Mouse (Mus musculus): ENCODE measurements around the gene Ryr3.

Ryr3 gene

DNA sequence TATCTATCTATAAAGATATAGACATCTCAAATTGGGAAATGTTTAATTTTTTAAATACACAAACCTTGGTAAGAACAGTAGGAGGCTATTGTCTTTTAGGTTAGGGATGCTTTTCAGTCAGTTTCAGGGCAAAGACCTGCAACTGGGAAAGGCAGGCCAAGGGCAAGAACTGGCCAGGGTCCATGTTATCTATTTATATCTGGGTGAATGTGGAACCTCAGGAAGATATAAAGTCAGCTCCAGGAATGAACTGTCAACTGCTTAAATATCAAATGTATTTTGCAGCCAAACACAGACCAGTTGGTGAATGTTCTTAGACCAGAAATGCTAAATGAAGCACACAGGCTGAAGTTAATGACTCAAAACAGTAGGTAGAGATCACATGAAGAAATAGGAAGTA is 303.1 kb downstream of the Ryr3 start:
- no peak for DNase-seq (ENCODE audit: extremely low read depth, low read depth)

DNA sequence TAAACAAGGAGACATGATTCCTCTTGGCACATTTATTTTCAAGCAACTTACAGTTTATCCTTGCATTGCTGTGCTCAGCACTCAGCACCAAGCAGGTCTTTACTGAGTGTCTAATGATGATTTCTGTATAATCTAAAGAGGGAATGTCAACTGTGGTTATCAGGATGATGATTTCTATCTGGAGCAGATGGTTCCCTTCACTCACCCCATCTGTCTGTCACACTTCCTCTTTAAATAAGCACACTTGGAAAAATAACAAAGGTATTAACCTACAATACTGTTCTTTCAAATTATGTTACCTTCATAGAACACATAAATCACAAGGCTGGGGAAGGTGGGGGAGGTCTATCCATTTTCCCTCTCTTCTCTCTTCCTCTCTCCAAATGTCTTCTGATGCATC is 304.3 kb downstream of the Ryr3 start:
- no peak for DNase-seq (ENCODE audit: extremely low read depth, low read depth)

DNA sequence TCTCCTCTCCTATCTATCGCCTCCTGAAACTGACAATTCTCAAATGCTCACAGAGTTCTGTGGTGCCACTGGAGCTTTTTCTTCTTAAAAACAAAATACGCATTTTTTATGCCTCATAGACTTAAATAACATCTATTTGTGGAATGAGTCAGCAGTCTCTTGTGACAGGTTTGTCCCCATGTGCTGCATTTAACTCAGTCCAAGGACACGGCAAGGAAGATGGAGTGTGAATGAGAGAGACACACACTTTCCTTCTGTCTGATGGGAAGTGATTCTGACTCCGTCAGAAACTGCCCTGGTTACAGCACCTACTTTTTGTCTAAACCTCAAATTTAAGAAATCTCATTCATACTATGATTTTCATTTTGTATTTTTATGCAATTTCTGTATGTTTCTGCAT is 306.3 kb downstream of the Ryr3 start:
- DNase-seq (ENCODE audit: extremely low read depth, low read depth) = no peak

DNA sequence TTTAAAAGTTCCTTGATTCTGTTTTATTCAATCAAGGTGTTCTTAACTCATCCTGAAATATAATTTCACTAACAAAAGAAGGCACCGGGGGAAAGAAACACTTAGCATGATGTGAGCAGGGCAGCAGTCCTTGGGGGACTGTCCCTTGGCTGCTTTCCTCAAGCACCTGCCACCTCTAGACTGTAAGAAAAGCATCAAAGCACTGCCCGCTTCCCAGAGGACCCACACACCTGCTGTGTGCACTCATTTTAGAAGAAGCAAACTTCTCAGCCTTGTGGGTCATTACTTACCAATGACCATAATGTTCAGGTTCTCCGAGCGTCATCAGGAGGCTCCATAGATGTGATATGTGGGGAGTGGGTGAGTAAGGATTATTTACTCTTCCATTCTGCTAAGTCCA is 307.8 kb downstream of the Ryr3 start:
- no peak for DNase-seq (ENCODE audit: extremely low read depth, low read depth)

DNA sequence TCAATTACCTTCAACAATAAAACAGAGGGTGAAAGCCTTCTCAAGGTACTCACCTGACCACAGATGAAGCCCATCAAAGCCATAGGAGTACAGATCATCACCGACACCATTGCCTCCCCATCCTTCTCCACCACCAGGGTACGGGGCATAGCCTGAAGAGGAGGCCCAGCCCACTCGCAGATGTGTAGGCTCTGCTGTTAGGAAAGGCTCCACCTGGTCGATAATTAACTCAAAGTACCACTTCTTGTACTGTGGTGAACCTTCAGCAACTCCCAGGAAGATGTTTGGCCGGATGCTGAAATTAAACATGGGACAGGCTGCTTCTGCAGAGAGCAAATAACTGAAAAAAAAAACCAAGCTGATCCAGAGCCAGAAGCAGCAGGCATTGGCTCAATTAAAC is 316.1 kb downstream of the Ryr3 start:
- DNase-seq (ENCODE audit: extremely low read depth, low read depth) = no peak

DNA sequence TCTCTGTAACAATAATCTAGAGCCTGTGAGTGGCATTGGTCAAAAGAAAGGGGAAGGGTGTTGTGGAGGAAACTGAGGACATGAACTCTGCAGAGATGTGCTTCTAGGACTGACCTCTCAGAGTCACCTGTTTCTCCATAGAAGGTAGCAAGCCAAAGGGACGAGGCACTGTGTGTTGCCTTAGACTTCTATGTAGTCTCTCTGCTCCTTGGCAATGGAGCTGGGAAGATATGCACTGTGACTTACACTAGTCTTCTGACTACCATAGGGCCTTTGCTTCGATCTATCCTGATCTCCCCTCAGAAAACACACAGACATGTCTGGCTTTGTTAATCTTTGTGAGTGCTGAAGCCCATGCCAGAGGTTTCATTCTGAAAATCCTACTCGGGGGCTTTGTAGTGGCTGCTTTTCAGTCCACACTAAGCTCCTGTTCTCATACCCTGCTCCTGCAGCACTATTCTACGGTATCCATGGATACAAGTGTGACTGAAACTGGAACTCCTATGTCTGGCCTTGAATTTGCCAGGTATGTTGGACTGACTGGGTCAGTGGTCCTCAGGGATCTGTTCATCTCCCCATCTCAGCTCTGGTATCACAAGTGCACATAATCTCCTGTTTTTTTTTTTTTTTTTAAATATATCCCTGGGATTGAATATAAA is 332.3 kb downstream of the Ryr3 start:
- DNase-seq (ENCODE audit: extremely low read depth, low read depth) = no peak

DNA sequence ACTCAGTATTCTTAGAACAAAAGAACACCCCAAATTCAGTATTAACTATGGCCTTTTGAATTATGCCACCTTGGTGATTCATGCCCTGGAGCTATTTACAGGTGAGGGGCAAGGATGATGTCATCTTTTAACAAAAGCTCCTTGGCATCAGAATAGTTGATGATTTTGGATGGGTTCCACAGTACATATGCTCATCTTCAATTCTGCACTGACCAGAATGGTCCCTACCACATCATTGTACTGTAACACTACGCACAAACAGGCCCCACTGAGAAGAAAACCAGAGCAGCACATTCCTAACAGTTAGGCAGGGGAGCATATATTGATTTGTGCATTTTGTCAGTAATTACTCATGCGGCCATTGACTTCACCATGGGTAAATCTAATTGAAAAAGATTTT is 335.1 kb downstream of the Ryr3 start:
- no peak for DNase-seq (ENCODE audit: extremely low read depth, low read depth)

DNA sequence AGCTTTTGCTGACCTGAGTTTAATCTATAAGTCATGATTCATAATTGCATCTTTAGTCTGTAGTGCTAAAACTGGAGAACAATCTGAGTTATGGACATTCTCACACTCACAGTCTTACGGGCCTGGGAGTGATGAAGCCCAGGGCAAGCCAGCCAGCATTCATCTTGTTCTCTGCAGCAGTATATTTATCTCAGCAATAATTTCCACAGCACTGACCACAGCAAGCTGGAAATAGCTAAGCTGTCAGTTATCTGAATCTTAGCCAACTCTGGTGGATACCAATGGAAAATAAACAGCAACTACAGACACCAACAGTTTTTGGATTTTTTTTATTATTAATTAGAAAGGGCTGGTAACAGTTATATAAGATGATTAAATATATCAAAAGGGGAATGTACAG is 335.5 kb downstream of the Ryr3 start:
- DNase-seq (ENCODE audit: extremely low read depth, low read depth) = no peak

DNA sequence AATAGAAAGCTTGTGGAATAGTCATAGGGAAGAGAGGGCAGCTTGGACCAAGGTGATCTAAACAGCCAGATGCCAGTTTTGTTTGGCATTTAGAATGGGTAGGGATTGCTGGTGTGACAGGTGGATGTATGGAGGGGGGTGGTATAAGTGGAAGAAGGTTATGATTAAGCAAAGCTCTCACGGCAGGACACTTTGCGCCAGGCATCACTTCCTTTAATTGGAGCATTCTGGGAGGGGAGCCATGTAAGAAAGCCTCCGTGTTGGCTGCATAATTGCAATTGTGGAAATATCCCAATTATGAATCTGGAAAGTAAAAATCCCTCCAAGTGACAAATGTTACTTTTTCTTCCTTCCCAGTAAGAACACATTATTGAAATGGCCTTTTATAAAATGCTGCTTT is 339.5 kb downstream of the Ryr3 start:
- no peak for DNase-seq (ENCODE audit: extremely low read depth, low read depth)

DNA sequence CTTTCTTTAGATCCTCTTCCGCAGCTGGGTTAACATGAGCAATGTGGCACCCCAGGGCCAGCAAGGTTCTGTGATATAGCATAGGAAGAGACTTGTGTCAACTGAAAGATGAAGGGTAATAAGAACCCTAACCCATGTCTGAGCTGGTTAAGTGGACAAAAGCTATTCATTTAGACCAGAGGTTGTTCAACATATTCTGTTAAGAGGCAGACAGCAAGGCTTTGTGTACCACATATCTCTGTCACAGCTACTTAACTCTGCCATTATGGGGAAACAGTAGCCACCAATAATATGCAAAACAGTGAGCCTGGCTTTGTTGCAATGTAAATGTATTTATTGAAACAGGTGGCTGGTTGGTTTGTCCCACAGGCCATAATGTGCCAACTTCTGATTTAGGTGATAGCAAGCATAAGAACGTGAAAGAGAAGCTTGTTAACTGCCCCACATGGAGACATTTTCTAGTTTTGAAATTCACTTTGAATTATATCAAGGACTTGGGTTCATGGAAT is 350.8 kb downstream of the Ryr3 start:
- no peak for DNase-seq (ENCODE audit: extremely low read depth, low read depth)

DNA sequence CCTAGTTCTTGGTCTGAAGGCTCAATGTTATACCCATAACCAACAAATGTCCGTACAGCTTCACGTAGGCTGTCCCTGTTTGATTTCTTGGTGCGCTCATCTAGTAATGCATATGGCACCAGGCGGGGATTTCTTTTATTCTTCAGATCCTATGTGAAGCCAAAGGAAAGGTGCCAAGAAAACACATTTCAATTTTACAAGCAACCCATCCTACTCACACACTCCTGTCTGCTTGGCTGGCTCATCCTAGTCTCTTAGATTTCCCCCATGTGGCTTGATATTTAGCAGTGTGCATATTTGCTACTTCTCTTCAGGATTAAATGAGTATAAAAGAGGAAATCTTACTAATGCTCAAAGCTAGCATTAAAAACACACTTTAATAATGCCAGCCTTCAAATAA is 355.1 kb downstream of the Ryr3 start:
- DNase-seq (ENCODE audit: extremely low read depth, low read depth) = no peak

DNA sequence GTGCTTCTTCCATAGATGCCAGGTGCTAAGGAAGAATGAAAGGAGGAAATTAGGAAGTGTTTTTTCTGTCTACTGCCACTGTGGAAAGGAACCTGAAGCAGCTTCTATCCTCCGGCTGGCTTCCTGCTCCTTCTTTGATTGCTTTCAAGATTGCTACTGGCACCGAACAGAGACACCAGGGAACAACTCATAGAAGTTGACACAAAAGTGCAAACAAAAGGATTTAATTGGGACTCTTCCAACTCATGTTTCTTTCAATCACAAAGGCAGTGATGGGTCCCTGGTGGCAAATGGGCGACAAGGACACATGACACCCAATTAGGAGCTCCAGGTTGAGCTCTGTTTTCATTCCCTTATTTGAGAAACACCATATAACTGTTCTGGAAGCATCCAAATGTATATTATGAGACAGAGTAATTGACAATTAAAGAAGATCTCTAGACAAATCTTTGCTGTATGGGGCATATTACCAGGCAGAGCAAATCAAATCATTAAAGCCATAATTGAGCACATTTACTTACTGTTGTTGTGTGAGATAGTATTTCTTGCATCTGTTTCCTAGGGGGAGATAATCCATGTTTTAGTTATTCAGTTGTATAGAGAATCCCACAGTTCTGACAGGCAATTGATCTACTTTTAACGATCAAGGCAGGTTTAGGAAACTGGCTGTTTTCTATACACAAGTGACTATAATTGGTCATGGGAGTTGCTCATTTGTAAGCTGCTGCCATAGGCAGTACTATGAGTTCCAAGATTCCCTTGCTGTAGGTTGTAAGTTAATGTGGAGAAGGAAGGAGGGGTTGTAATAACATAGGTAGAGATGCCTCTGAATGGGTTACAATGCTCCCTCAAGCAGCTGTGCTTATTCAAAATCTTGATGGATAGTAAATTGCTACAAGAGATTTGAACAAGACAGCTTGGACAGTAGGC is 371.0 kb downstream of the Ryr3 start:
- no peak for DNase-seq (ENCODE audit: extremely low read depth, low read depth)

DNA sequence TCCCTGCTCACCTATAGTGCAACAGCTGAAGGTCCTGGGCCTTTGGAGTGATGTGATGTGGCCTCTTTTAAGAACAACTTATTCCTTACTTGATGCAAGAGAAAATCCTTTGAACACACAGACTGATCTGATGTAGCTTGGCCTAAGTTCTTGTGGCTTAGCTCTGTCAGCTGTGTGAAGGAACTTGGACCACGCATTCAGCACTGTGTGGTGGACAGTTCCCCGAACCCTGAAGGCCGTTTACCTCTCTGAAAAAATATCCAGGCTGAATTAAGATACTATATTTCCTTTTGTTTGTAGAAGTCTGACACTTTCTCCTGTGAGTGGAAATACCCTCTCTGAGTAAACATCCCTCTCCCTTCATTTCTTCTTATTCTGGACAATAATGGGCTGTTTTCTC is 374.0 kb downstream of the Ryr3 start:
- DNase-seq (ENCODE audit: extremely low read depth, low read depth) = no peak

DNA sequence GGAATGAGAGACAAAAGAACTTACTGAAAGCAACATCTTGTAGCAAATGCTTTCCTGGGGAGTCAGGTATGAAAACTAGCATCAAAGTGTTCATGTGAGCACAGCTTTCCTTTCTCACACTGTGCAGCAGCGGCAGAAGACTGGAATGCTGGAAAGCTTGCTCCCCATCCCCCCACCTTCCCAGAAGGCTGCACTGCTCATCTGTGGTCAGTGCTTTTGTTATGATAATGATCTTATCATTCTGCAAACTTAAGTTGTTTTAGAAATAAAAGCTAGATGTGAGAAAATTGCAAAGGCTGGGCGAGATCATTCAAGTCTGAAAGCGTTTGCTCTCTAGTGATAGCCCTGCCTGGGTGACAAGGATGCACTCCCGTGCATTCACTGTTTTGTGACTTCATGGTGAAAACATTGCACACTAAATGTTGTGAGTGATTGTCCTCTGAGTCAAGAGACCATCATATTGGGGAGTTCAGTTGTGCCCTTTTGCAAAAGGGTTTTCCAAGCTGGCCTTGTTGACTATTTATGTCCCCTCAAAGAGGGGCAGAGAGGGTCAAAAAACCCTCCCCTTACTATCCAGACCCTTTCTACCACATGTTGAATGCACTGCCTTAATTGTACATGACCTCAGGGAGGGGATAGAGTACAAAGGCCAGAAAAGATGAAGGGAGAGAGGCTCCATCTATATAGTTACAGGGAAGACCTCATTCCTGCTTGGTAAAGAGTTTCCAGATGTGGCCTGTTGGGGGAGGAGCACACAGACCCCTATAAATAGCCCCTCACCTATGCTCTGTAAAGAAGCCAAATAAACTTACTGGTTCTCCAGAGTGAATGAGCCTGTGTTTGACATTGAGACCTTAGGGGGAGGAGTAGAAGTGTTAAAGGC is 385.2 kb downstream of the Ryr3 start:
- no peak for DNase-seq (ENCODE audit: extremely low read depth, low read depth)

DNA sequence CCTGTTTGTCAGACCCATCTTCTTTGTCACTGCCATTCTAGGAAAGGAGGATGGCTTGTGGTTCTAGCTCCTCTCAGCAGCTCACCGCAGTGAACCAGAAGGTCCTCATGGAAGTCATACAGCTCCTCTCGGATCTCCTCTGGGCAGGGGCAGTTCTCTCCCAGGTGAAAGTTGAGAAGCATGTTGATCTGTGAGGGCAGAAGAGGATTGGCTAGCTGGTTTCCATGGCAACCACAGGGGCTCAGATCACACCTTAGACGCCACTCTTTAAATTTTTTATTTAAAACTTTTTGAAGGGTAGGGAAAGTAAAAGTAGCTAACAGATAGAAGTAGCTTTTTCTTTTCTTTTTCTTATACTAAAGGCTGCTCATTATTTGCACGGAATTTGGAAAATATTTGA is 390.3 kb downstream of the Ryr3 start:
- DNase-seq (ENCODE audit: extremely low read depth, low read depth) = no peak

DNA sequence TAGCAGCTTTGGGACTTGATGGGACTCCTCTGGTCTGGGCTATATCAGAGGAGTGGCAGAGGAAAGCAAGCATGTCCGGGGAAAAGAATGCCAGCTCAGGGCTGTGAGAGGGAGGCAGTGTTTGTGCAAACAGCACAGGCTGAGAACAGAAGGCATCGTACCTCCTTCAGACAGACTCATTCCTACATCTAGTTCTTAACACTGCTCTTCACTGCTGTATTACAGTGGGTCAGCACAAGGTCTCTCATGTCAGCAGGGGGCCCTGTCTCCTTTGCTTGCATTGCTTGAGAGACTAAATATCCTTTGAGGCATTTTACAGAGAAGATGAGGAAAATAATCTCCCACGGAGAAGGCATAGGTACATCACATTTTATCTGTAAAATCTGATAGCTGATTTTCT is 394.2 kb downstream of the Ryr3 start:
- DNase-seq (ENCODE audit: extremely low read depth, low read depth) = no peak

DNA sequence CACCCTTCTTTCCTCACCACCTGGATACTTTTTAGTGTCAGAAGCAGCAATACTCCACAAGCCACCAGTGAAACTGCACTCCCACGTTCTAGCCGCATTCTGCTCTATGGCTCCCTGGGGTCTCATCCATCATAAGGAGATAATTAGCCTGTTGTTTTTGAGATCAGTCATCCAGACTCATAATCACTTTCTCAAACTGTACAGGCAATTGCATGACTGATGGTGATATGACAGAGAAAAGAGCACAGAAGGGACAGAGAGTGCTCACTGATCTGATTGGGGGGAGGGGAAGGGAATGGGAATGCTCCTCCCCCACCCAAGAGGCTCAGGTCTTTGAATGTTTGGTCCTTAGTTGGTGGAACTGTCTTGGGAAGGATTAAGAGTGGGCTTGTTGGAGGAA is 397.8 kb downstream of the Ryr3 start:
- DNase-seq (ENCODE audit: extremely low read depth, low read depth) = no peak

DNA sequence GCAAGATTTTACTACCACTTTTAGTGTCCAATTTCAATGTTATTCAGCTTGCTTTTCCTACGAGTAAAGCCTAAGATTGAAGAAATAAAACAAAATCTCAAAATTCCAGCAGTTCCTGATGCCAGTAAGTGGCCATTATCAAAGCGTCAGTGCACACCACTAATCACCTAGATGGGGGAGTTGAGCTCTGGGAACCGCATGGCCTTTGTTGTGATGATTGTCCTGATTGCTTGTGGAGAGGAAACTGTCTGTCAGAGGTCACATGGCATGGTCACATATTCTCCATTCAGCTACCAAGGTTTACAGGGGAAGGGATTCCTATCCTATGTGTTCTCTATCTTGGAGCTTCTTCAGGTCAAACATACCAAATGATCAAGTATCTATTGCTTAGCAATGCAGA is 399.9 kb downstream of the Ryr3 start:
- DNase-seq (ENCODE audit: extremely low read depth, low read depth) = no peak

DNA sequence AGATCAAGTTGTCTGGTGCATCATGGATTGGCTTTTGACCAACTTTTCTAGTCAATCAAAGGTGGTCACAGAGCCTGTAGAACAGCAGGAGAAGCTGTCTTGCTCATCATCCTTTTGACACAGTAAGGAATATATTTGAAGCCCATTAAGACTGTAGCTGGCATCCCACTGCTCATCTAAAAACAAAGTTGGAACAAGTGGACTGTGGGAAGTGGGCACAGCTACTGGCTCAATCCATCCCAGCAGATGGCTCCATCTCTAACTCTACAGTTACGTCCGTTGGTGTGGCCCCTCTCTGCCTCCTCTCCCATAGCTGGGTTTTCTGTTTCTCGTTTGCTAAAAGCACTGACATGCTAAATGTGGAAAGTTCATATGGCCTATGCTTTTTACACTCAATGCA is 400.9 kb downstream of the Ryr3 start:
- no peak for DNase-seq (ENCODE audit: extremely low read depth, low read depth)

DNA sequence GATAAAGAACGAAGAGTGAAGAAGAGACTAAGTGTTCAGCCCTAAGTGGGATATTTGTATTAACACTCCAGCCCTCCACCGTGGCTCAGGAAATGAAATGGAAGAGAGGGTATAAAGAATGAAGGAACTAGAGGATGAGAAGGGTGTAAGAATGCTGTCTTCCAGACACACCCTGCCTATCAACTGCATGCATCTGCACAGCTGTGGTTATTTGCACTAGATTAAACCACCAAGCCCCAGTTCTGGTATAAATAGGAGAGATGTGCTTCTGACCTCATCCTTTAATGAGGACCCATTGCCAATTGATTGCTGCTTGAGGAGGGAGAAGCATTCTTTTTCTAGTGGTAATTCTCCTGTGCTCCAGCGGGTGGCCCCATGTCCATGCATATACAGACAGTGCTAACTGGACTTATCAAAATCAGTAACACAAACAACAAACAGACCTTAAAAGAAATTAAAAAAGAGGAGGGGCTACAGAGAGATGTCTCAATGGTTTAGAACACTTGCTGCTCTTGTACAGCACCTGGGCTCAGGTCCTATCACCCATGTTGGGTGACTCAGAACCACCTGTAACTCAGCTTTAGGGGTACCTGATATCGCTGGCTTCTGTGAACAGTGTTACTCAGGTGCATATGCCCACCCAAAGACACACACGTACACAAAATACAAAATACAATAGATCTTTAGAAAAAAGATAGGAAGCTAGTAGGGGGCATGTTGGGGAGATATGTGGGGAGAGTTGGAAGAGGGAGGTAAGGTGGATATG is 404.1 kb downstream of the Ryr3 start:
- DNase-seq (ENCODE audit: extremely low read depth, low read depth) = no peak

DNA sequence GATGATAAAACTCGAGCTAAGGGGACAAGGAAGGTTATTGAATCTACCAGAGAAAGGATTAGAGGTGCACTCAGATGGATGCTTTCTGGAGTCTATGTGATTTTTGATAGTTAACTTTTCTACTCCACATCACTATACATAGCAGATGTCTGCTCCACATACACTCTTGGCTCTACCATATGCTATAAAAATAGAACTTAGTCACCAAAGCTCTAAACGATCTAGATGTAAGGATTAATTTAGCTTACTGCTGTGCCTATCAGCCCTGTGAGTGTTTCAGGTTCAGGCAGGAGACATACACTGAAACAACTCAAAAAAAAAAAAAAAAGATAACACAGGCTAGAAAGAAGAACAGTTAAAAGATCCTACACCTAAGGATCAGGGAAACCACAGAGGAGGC is 410.9 kb downstream of the Ryr3 start:
- DNase-seq (ENCODE audit: extremely low read depth, low read depth) = no peak

Measured in MEL-GATA-1-ER (cell line).